Mouse (Mus musculus) regulatory T cell (primary cell): Measurements from ENCODE around the gene Vmn2r8.
"Not testable (repeated sequence)": the region's sequence is repeated elsewhere in the genome, so short reads cannot be mapped to it uniquely, and the experiment has no call there.

ENCODE experiments used
- in situ Hi-C: fragments of 300-600 bp; cut with MboI, MseI; formaldehyde crosslinking; loops from one replicate; pipeline ENCODE4 v1.15.1; 2025; ENCODE audit warnings: high pct_unique_total_duplicates

The Vmn2r8 gene

DNA sequence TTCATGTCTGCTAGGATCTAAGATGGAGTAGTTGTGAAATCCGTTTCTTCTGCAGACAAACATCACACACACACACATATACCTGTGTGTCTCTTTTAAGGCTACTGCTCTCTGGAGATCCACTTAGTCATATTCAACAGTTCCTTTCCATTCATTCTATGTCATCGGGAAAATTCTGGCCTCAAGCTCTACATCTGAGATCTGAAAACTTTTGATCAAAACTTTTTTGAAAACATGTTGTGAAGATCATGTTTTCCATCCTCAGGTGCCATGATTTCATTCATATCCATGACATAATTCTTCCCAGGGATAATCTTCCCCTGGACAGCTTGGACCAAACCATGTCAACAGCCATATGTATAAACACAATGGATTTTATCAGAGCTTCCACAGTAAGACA lies at the start of gene Vmn2r8:
Vmn2r8 (minus strand) TSS at position 101 of the 400 bp plus-strand sequence.
- in situ Hi-C loops: loop anchor here (5.0 kb wide), 1 partner anchor 44 kb away; the partner anchor contains the start of gene Vmn2r9

DNA sequence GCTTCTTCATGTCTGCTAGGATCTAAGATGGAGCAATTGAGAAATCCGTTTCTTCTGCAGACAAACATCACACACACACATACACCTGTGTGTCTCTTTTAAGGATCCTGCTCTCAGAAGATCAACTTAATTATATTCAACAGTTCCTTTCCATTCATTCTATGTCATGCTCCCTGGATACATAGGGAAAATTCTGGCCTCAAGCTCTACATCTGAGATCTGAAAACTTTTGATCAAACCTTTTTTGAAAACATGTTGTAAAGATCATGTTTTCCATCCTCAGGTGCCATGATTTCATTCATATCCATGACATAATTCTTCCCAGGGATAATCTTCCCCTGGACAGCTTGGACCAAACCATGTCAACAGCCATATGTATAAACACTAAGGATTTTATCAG lies 43.9 kb upstream of the Vmn2r8 start, which contains the start of gene Vmn2r9:
Vmn2r9 (minus strand) TSS at position 101 of the 400 bp plus-strand sequence.
- in situ Hi-C loops: loop anchor here (5.0 kb wide), 1 partner anchor 45 kb away; the partner anchor contains the start of gene Vmn2r8

DNA sequence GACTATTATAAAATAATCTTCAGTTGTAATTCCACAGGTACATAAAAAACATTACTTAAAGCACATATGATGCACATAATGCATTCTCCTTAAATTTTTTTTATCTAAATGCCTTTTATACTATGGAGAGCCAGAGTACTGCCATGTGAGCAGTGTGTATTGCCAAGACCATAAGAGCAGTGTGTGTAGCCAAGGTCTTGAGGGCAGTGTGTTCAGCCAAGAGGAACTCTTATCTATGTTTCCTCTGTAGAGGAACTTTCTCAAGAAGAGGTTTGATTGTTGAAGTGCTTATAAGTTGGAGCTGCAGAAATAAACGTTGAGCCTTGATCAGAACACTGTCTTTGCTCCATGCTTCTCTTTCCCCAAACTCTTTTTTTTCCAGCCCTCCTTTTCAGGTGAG lies 40.8 kb upstream of the Vmn2r8 start:
- in situ Hi-C loops: no loop called here

- in situ Hi-C loops: no loop called here
Measured at GRCm38 (mm10) chr5:108836156-108836555, 27.5 kb upstream of the Vmn2r8 start.

DNA sequence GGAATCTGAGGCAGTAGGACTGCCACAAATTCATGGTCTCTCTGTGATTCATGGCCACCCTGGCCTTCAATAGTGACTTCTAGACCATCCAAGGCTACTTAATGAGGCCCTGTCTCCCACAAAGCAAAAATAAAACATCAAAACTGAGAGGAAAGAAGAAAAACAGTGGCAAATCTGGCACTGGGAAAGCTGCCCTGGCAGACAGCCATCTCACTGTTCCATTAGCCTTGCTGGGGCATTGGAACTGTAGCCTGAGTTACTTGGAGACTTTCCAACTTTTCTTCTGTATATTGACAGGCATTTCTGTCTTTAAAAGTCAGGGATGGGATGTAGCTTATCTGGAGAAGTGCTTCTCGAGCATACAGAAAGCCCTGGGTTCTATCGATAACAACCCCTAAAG lies 14.6 kb upstream of the Vmn2r8 start:
- in situ Hi-C loops: no loop called here

GRCm38 (mm10) chr5:108803646-108804045 lies 5.0 kb downstream of the Vmn2r8 start:
- in situ Hi-C loops: no loop called here

- in situ Hi-C loops: not testable (repeated sequence)
Measured at GRCm38 (mm10) chr5:108795263-108795662, 13.4 kb downstream of the Vmn2r8 start, which contains the start of gene Tmed11. Gene Tmed11 (minus strand): TSS chr5:108795363.

DNA sequence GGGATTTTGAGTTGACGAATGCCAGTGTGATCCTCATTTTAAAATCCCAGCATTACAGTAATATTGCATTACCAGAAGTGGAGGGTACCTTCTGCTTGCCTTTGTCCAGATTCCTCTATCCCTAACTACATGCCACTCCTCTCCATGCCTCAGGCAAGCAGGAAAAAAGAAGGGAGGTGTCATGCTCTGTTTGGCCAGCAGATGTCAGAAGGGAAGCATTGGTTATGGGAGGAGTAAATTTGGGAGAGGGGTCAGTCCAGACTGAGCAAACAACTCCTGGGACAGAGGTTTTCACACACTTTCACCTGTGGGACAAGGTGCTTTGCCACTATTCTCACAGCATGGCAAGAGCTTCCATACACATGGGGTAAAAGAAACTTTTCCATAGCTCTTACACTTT lies 18.3 kb downstream of the Vmn2r8 start:
- in situ Hi-C loops: not testable (repeated sequence)

DNA sequence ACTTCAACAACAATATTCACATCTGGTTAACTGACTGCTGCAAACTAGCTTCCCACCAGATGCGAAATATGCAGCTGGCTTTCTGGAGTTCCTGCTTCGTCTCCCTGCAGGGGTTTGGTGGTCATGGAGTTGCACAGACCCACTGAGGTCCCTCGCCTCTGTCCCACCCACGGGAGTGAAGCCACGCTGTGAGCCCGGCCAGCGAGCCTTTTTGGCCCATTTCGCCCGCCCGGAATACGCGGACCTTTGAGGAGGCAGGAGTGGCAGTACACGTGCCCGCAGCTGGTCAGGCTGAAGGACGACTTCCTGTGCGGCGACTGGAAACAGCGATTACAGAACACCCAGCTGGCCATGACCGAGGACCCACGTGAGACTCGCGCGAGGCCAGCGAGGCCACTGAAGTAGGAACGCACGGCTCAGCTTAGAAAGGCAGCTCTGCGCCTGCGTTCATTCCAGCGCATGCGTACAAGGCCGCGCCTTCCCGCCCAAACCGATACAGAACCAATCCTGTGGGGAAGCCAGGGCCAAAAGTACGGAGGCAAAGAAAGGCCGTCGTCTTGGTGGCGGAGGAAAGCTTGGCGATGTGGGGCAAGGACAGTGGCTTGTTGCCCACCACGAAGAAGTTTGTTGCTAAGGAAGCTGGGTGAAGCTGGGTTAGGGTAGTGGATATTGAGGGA lies 33.9 kb downstream of the Vmn2r8 start, which contains the start of gene Rnf212:
Rnf212 (minus strand) TSS at position 353 of the 677 bp plus-strand sequence.
- in situ Hi-C loops: no loop called here

- in situ Hi-C loops: no loop called here
Measured at GRCm38 (mm10) chr5:108760002-108760401, 48.6 kb downstream of the Vmn2r8 start.

- in situ Hi-C loops: no loop called here
Measured at GRCm38 (mm10) chr5:108758396-108758795, 50.3 kb downstream of the Vmn2r8 start.

- in situ Hi-C loops: not testable (repeated sequence)
Measured at GRCm38 (mm10) chr5:108751258-108751657, 57.4 kb downstream of the Vmn2r8 start.

- in situ Hi-C loops: no loop called here
Measured at GRCm38 (mm10) chr5:108750328-108751210, 58.1 kb downstream of the Vmn2r8 start.

GRCm38 (mm10) chr5:108744629-108745028 lies 64.0 kb downstream of the Vmn2r8 start:
- in situ Hi-C loops: no loop called here

DNA sequence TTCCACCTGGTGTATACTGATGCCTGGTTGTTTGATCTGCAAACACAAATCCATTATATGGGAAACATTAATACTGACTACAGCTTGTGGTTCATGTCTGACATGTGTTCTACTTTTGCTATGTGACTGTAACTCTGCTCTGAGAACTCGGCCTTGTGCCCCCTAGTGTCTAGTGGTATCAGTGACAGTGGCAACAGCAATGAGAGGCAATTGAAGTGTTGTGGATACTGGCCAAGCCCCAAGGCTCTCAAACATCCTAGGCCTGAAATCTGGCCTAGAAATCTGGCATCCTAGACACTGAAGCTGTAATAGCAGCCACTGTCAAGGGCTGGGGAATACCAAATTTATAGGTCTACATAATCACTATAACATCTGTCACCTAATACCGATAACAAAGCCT lies 64.8 kb downstream of the Vmn2r8 start:
- in situ Hi-C loops: no loop called here

DNA sequence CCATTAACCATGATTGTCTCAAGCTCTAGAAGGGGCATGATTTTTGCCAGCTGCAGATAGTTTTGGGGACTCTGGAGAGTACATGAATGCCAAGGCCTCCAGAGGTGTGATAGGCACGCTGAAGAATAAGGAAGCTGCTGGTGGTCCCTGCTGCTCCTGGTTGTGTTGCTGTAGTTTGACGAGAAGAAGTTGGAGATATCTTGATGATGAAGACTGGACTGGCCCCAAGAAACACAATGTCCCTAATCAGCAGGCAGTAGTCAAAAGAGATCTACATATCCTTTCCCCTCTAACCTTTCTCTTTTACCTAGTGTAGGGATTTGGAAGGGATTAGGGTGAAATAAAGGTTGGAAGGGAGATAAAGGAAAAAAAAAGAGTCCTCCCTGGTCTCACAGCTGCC lies 66.1 kb downstream of the Vmn2r8 start:
- in situ Hi-C loops: no loop called here

- in situ Hi-C loops: no loop called here
Measured at GRCm38 (mm10) chr5:108741844-108742243, 66.8 kb downstream of the Vmn2r8 start.
